Mouse (Mus musculus) gastrocnemius, postnatal 4 days (tissue): Measurements from ENCODE around the gene Trp53rka. TPM values are rescaled to one million over a fixed set of nuclear protein-coding genes. Genes with fewer than 3 reads are reported as not detected.
A peak's percentile ranks its signal among the peaks of the same experiment; 100 is the strongest.
"Not testable (repeated sequence)": the region's sequence is repeated elsewhere in the genome, so short reads cannot be mapped to it uniquely, and the experiment has no call there.

Experiments
- DNase-seq, 2 experiments: peaks; one replicate each; pipeline ENCODE4 v3.0.0; 2021 to 2022; ENCODE audit warnings: low spot score in 2 of 2, mixed read lengths in 2 of 2
- long read RNA-seq, 2 experiments: library from polyadenylated mRNA; stranded (forward); transcript quantifications; one replicate each; pipeline ENCODE4 v2.0.0; 2021
- total RNA-seq, 2 experiments: library from RNA; stranded (reverse); gene quantifications; 2 replicates each; pipeline ENCODE4 v1.2.3; 2021

The Trp53rka gene
- 10 to 100 TPM; 11.9 to 13.5 TPM for total RNA-seq
- long read RNA-seq, experiment 1, transcript Trp53rka-201 (2 exons, 1,880 nt) = major isoform, 16 of 17 reads
- long read RNA-seq, experiment 1, partial matches to known transcripts = 0 of 17 reads
- long read RNA-seq, experiment 1, other reads (novel, unspliced or antisense) = 1 of 17 reads
- long read RNA-seq, experiment 2, transcript Trp53rka-201 (2 exons, 1,880 nt) = major isoform, 16 of 23 reads
- long read RNA-seq, experiment 2, partial matches to known transcripts = 0 of 23 reads
- long read RNA-seq, experiment 2, other reads (novel, unspliced or antisense) = 7 of 23 reads

DNA sequence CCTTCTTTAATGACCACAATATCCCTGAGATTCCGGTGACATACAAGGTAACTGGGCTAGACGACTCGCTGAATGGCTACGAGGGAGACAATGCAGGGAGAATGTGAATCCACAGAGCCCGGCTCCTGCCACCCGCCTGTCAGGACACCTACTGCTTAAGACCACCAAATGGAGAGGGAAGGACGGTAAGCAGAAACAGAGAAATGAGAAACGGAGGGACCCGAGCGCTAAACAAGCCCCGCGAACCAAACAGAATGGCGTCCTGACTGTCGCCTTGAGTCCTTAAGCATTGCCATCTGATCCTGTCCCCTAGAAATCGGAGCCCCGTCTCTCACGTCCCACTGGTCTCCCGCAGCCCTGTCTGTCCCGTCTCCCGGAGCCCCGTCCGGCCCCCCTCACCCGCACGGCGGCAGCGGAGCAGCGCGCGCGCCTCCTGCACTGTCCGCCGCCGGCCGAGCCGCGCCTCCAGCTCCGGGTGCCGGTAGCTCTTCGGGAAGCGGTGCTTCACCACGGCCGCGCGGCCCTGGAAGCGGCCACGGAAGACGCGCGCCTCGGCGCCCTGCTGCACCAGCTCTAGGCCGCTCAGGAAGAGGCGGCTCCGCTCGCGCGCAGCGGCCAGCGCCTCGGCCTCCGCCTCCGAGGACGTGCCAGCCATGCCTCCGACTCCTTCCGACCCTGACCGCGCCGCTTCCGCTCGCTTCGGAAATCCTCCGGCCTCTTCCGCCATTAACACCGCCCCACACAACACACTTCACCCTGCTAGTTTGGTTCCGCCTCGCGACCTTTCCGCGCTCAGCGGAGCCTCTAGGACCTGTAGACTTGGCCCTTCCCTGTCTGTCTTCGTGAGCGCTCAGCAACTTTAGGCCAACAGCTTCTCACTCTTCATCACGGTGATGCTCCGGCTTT is at the start of gene Trp53rka:
Gene Trp53rka (minus strand): TSS at position 677 of the 906 bp plus-strand sequence.
- DNase-seq = peak; percentile 63 to 81

DNA sequence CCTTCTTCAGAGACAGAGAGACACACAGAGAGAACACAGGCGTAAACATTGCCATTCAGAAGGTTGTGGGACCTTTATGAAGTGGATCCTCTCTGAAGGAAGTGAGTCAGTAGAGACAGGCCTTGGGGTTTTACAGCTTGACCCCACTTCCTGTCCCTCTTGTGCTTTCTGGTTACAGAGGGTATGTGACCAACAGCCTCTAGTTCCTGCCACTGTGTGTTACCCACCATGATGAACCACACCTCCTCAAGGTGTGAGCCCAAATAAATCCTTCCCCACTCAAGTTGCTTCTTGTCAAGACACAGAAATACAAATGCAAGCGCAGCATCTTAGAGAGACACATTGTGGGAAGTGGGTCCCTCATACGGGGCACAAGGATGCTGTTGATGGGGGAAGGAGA is 47.9 kb upstream of the Trp53rka start:
- DNase-seq = no peak

DNA sequence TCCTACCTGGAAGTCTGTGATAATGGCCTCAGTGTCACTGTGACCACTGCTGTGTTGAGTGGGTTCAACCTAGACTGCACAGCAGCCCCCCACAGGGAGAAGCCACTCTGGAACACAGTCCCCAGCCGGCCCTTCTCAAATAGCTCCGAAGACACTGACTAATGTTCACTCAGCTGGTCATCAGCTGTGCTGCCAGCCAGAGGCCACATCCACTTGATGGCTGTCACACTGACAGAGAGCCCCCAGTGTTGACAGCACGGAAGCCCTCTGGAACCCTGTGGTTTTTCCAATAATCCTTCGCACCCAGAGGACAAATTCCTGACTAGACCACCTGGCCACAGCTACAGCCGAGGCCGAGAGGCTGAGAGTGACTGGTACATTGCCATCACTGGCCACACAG is 40.7 kb upstream of the Trp53rka start:
- no peak for DNase-seq

DNA sequence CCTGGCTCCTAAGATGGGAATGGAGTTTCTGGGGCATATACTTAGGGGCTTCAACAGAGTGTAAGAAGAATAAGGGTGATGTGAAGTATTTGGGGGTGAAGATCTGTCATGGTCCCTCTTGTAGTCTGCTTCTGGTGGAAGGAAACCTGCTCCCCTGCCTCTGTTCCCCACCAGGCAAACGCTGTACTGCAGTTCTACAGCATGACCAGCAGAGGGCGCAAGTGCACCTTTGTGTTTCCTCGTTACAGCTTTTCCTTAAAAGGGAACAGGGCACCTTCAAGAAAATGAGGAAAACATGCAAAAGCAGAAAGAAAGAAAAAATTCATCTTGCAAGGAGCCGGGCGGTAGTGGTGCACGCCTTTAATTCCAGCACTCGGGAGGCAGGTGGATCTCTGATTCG is 36.0 kb upstream of the Trp53rka start:
- peak in 1 of 2 experiments; percentile 61 for DNase-seq

DNA sequence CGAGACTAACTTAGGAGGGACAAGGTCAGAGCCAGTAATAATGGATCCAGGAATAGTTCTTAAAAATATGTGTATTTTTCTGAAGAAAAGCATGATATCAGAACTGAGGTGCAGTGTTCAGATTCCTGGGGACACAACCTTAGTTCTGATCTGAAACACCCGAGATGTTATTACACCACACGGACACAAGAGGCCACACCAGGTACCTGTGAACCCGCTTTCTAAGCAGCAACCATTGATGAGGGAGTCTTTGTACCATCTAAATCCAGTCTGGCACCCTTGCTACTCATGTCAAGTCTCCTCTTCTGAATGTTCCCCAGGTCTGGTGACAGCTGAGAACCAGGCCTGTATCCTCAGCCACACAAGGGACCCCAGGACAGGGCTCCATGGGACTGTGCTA is 32.5 kb upstream of the Trp53rka start:
- DNase-seq = no peak

DNA sequence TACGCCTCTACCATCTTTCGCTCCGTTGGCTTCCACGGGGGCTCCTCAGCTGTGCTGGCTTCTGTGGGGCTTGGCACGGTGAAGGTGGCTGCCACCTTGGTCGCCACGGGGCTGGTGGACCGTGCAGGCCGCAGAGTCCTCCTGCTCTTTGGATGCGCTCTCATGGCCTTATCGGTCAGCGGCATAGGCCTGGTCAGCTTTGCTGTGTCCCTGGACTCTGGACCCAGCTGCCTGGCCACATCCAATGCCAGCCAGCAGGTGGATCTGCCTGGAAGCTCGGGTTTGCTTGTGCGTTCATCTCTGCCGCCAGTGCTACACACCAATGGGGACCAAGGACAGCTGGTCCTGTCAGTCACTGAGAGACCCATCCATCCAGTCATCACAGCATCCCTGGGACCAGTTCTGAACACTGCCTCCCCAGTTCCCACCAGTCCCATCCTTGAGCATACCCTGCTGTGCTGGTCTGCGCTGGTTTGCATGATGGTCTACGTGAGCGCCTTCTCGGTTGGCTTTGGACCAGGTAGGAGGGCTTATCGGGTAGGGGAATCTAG is 22.1 kb upstream of the Trp53rka start:
- DNase-seq = no peak

DNA sequence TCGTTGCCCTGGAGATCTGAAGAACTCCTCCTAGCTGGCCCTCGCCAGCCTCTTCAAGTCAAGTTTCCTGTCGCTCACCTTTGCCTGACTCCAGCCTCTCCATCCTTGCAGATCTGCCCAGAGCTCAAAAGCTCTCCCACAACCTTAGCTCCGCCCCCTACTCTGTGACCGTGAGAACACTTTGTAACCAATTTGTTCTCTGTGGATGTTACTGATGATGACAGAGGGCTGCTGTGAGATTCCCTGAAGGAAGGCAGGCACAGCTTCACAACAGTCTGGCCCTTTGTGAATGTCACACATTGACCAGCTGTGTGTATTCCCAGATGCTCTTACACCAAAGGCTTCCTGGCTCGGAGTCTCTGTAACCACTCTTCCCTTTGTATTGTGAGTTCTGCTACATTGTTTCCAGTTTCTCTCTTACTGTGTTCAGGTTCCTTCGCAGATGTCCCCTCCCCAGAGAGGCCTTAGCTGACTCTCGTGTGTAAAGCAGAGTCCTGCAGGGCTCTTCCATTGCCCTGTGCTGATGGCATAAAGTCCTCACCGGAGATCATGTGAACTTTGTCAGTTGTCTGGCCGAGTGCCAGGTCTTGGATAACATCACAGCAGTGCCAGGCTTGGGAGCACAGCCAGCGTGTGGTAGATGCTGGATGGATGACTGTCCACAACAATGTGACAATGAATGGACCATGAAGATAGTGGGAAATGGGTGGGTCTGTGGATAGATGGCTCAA is 19.9 kb upstream of the Trp53rka start:
- peak in 1 of 2 experiments; percentile 42 for DNase-seq

DNA sequence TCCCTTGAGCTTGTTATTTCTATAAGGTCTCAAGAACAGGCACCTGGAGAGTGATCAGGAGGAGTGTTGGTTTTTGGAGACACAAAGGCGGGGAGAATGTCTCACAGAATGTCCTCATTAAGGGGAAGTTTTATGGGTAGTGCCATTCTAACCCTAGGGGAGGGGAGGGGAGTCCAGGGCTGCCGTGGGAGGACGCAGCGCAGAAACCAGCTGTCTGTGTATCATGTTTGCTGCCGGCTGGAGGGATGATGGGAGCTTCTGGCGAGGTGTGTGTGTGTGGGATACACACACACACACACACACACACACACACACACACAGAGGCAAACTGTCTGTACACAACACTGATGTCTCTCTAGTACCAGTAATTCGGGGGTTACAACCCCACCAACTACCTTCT is 19.3 kb upstream of the Trp53rka start:
- no peak for DNase-seq

DNA sequence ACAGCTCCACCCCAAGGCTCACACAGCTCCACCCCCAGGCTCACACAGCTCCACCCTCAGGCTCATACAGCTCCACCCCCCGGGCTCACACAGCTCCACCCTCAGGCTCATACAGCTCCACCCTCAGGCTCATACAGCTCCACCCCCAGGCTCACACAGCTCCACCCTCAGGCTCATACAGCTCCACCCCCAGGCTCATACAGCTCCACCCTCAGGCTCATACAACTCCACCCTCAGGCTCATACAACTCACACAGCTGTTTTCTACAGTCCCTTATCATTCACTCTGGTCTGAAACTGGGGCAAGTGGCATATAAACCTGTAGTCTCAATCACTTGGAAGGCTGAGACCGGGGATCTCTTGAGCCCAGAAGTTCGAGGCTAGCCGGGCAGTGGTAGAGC is 18.4 kb upstream of the Trp53rka start:
- not testable (repeated sequence) for DNase-seq

DNA sequence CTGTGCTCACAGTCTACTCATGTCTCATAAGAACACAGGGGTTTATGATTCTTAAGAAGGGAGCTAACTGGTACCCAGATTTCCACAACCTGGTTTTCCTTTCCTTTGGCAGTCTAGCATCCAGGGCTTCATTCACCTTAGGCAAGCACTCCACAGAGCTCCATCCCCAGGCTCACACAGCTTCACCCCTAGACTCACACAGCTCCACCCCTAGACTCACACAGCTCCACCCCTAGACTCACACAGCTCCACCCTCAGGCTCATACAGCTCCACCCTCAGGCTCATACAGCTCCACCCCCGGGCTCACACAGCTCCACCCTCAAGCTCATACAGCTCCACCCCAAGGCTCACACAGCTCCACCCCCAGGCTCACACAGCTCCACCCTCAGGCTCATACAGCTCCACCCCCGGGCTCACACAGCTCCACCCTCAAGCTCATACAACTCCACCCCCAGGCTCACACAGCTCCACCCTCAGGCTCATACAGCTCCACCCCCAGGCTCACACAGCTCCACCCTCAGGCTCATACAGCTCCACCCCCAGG is 17.9 kb upstream of the Trp53rka start:
- DNase-seq = not testable (repeated sequence)

DNA sequence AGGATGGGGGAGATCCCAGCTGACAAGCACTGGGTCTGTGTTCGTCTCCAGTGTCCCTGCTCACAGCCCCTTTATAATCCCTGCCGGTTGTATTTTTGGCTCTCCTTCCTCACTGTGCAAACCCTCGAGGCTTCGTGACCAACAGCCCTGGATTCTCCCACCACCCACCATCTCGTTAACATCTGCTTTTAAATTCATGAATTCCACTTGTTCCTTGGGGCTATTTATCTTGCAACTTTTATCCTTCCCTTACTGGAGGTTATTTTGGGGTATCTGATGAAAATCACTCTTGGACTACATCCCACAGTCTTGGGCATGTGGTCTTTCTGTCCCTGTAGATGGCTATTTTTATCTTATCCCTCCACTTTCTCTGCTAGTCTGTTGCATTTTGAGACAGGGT is 17.3 kb upstream of the Trp53rka start:
- no peak for DNase-seq

DNA sequence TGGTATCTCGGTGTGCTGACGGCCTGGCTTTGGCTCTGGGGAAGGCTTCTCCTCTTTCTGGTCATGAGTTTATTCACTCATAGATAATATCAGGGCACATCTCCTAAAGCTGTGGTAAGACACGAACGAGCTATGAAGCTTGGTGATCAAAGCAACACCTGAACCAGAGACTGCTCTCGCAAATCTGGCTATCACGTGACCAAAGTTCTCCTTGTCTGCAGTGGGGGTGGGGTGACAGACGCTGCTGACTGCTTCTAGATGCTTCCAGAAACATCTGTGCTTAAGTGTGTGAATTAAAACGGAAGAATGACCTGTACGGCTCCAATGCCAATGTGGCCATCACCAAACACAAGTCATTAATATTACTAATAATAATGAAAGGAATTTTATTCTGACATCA is 16.6 kb upstream of the Trp53rka start:
- DNase-seq = no peak

DNA sequence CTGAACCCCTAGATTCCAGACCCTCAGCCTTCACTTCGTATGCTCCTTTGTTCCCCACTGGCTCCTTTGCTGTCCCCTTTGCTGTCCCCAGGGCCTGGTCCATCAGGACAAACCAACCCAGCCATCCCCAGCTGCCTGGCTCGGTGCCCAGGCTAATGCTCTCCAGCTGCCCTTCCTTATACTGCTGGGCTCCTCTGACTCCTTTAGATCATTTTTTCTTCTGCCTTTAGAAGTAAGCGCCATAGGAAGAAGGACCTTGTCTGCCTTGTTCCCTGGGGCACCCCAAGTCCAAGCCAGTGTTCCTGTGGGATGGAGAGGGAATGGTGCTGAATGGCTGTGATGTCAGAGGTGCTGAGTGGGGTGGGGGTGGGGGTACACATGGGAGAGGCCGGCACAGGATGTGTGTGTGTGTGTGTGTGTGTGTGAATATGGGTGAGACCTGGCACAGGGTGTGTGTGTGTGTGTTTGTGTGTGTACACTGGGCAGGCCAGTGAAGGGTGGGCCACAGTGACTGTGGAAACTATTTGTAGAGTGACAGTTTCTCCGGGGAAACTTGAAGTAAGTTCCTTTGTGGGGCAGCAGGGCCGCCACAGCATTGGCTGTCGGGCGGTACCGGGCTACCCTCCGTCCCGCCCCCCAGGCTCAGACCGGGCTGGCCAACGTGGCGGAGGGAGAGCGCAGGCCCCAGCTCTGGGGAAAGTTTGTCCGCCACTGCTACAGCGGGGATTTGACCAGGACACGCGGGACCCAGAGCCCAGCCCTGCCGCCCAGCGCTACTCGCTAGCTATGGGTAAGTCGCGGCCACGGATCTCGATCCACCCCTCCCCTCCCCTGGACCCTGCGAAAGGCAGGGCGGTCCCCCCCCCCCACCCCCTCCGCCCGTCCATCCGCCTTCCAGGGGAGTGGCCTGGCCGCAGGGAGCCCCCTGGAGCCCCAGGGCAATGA is 10.4 kb upstream of the Trp53rka start, which contains the start of gene Slc2a10:
Gene Slc2a10 (plus strand): TSS at position 529 of the 945 bp plus-strand sequence.
- peak; percentile 60 to 80 for DNase-seq

DNA sequence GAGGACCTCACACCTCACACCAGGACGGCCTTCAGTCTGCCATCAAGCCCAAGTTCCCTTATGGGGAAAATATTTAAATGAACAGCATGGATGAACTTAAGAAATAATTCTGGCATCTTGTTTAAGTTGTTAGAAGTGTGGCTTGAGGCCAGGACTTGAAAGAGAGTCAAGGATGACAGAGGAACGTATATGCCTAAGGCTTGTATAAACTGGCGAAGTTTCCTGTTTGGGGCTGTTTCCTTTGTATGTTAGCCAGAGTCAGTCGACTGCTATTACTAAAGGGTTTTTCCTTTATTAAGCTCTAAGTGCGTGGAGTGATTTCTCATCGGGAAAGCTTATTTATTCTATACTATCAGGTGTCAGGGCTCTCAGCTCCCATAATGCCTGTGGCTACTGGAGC is 5.7 kb upstream of the Trp53rka start:
- DNase-seq = no peak

DNA sequence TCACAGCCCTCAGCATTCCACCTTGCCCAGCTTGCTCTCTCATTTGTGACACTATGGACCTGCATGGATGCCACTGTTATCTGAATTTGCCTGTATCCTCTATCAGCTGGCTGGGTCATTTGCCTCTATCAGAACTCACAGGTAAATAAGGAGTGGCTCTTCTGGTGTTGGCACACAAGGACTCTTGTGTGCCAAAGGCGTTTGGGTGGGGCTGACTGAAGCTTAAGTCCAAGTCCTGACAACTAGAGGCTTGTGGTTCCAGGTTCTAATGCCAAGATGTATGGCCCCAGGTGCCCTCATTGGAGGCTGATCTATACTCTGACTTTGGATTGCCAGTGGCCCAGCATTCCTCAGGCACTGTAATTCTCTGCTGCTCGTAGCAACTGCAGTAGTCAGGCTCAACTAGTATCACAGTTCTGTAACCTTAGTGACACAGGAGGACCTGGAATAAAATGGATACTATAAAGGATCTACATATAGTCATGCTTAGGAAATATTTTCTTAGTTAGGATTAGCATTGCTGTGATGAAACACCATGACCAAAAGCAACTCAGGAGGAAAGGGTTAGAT is 4.7 kb upstream of the Trp53rka start:
- no peak for DNase-seq

DNA sequence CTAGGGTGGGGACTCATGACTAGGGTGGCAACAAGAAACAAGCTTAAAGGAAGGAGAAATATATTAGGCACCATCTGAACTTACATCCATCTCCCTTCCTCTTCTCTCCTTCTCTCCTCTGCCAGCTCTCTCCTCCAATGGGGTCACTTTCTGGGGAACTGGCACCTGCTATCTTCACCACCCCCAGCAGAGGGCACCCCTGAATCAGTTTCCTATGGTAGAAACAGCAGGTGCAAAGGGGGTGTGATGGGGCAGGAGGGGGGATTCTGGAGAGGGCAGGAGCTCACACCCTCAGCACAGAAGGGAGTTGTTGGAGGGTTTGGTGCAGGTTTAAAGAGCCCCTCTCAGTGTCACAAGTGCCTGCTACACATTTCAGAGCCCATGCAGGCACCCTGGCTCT is 3.1 kb upstream of the Trp53rka start:
- no peak for DNase-seq

DNA sequence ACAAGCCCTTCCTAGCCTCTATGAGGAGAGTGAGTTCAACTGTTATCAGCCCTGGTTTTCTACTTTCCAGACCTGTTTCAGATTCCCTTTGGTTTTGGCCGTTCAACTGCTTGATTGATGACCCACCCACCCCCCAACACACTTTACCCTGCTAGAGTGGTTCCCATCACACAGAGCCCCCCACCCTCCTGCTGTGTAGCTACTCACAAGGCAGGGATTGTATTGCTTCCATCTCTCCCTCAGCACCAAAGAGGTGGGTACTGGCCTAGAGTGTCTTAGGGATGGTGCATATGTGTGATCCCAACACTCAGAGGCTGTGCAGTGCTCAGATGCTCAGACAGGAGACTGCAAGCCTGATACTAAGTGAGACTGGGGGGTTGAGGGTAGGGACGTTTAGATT is 1.4 kb upstream of the Trp53rka start:
- no peak for DNase-seq

DNA sequence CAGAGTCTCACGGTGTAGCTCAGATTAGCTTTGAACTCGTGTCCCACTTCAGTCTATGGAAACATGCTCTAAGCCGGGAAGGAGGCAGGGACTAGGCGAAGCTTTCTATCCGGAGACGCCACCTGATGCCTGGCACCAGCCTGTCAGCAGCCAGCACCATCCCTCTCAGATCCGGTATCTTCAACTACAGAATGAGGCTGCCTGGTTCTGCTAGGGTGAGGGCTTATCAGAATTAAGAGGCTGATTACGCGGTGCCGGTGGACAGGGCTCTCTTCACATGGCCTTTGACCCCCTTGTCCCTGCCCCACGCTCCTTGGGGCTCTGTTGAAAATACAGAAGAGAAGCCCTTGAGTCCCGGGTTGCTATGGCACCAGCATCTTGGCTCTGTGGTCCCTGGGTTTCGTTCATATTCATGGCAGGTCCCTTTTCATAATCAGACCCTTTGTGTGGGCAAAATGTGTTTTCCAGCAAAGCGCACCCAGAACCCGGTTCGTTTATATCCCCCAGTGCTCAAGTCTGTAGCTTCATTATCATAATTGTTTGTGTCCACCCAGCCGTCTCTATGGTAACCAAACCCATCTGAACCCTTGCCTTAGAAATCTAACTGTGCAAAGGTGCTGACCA is 575 bp upstream of the Trp53rka start:
- DNase-seq = no peak
